Mouse (Mus musculus): ENCODE data around the gene ccdc198.

GRCm38 (mm10) chr14:49172582-49172988 lies 72.7 kb downstream of the ccdc198 start:
- TF ChIP-seq CTCF (IDR thresholded peaks at IDR 0.05; ENCODE audit: extremely low read depth, insufficient read depth, low read length) = no peak
- no peak for TF ChIP-seq POLR2A (IDR thresholded peaks at IDR 0.05; ENCODE audit: extremely low read depth, insufficient read depth, low read length)
